Mouse (Mus musculus) mature B cell (primary cell): ENCODE results near the gene Smarcd2.

Experiments used
- in situ Hi-C: fragments of 300-500 bp; cut with MboI; formaldehyde crosslinking; loops from 2 replicates; pipeline ENCODE4 v1.14.3; 2019

The Smarcd2 gene

DNA sequence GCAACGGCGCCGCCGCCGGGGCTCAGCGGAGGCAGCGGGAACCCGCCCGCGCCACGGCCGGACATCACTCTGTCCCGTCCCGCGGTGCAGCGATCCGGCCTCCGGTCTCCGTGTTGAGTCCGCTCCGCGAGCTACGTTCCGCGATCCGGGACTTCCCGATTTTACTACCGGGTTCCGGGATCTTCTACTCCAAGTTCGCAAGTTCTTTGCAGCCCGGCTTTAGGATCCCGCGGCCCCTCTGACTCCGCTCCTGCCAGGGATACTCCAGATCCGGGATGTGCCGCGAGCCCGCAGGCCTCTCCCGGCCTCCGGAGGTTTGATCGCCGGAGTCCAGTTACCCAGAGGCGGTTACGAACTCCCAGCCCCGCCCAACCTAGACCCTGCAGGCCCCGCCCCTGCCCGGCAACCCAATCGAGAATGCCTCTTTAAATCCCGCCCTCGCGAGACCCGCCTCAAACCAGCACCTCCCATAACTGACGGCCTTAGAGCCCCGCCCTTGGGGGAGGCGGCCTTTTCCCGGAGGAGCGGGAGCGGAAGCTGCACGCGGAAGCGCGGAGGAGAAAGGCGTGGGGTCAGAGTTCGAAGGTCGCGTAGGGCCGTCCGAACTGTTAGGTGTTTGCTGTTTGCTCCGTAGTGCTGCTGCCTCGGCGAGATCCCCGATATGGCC lies at the start of gene Smarcd2:
TSS of gene Smarcd2 (minus strand) at position 329 of the 667 bp plus-strand sequence.
- in situ Hi-C loops: no loop called here

DNA sequence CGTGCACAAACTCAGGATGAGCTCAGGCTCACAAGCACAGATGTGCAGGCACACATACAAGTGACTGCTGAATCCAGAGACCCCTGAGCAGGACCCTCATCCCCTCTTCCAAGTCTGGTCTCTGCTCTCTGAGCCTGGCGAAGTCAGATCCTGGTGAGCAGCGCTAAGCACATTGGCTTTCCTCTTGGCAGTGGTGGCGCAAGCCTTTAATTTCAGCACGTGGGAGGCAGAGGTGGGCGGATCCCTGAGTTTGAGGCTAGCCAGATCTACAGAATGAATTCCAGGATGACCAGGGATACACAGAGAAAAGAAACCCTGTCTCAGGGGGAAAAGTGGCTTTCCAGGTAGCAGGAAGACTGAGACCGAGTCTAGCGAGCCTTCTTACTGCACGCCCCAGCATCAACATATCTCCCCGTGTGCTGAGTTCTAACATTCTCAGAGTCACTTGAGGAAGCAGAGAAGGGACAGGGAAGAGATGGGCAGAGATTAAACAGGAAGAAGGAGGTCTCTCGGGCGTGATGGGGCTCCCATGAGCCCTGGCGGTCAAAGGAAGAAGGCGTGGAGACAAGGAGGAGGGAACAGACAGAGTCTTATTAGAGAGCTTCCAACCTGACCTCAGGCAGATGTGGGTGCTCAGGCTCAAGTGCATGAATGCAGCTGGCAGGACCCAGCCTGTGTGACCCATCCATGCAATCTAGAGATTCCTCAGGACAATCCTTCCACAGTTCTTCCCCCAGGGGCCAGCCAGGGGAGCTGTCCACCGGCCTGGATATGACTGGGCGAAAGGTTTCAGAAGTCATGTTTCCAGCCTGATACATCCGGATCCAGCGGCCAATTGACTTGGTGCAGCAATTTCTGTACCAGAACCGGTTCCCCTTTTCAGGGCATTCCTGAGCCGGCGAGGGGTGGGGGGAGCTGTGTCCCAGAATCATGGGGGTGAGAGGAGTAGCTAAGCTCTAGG lies 45.9 kb upstream of the Smarcd2 start:
- in situ Hi-C loops: no loop called here

DNA sequence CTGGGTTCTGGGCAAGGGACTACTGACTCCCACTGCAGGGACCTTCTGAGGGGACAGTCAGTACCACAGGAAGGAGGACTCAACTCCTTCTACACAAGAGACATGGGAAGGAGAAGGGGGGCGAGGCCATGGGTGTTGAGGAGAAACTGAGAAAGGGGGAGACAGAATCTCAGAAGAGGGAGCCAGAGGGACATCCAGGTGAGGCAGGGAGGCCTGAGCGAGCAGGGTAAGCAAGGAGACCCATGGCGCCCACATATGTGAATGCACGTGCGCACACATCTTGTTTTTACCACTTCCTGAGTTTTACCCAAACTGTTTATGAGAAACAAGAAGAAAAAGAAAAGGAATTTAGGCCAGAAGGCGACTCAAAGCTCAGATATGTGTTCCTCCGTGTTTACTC lies 45.0 kb upstream of the Smarcd2 start:
- in situ Hi-C loops: no loop called here

GRCm38 (mm10) chr11:106316416-106316815 lies 43.6 kb upstream of the Smarcd2 start:
- in situ Hi-C loops: no loop called here

DNA sequence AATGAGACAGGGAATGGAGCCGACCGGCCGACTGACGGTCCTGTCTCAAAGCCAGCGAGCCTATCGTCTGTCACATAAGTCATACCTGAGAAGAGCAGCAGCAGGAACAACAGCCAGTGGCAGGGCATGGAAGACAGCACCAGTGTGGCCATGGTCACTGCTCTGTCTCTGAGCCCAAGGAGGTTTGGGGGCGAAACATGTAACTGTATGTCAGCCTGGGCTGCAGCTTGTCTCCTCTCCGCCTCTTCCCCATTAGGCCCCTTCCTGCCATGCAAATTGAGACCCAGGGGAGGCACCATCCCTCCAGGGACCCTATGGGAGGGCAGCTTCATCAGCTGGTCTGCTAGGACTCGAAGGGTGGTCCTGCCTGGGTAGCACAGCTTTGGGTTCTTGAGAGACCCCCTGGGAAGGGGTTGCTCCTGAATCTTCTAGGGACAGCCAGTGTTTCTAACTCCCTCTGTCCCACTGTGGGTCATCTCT lies 41.6 kb upstream of the Smarcd2 start, which contains the start of gene Cd79b:
TSS of gene Cd79b (minus strand) at position 430 of the 480 bp plus-strand sequence.
- in situ Hi-C loops: no loop called here

DNA sequence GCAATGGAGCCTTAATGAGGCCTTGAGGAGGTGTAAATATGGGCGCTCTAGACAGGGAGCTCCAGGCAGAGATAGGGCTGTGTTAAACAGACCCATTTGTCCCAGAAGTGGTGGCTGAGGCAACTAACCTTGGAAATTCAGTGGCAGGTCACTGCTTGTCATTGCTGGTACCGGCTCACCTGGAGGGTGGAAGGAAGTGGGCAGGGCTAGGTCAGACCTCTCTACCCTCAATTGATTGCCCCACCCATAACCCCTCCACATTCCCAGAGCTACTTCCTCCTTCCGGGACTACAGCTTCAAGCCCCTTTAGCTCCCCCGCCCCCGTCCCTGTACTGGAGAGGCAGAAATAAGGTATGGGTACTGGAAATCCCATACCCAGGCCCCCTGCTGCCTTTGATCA lies 40.8 kb upstream of the Smarcd2 start:
- in situ Hi-C loops: no loop called here

- in situ Hi-C loops: no loop called here
Measured at GRCm38 (mm10) chr11:106310123-106310522, 37.4 kb upstream of the Smarcd2 start.

DNA sequence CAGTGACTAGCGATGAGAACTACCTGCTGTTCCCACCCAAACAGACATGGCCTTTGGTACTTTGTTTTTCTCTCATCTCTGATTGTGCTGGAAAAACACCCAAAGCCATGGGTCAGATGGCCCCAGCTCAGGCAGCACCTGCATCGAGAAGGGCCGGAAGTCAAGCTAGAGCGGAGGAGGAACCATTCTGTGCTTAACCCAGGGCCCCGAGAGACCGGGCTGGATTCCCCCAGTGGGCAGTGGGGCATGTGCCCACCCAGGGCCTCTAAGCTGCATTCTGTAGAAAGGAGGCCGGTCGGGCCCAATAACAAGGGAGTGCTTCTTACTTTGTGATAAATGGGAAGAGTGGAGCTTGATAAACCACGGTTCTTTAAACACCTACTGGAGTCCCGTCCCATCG lies 35.4 kb upstream of the Smarcd2 start:
- in situ Hi-C loops: no loop called here

GRCm38 (mm10) chr11:106307432-106307831 lies 34.7 kb upstream of the Smarcd2 start:
- in situ Hi-C loops: no loop called here

- in situ Hi-C loops: no loop called here
Measured at GRCm38 (mm10) chr11:106306758-106307157, 34.0 kb upstream of the Smarcd2 start.

DNA sequence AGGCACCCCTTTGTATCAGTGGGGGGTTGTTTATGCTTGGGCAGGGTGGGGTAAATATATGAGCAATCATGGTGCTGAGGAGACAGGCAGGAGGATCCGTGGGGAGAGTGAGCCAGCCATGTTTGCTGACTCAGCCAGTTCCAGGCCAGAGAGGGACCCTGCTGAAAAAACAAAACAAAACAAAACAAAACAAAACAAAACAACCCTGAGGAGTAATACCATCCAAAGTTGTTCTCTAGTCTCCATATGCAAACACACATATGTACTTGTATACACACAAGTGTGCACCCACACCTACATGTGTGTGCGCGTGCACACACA lies 33.3 kb upstream of the Smarcd2 start:
- in situ Hi-C loops: no loop called here

- in situ Hi-C loops: no loop called here
Measured at GRCm38 (mm10) chr11:106305348-106306064, 32.7 kb upstream of the Smarcd2 start.

GRCm38 (mm10) chr11:106302634-106303033 lies 29.9 kb upstream of the Smarcd2 start:
- in situ Hi-C loops: no loop called here

DNA sequence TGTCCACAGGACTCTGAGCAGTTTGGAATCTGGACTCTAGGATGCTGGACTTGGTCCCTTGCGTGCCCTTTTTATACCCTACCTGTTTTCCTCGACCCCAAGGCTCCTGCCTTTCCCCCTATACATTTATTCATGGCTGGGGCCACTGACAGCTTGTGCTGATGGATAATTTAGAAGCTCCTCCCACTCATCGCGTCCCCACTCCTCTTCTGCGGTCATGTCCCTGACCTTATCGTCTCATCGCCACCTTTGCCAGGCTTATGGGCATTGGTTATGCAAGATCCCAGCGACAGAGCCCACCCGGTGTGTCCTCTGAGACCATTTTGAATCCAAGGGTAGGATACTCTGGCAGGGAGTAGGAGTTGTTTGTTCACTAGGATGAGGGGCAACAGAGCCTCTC lies 29.0 kb upstream of the Smarcd2 start, which contains the start of gene Gh:
TSS of gene Gh (minus strand) at position 101 of the 400 bp plus-strand sequence.
- in situ Hi-C loops: no loop called here

- in situ Hi-C loops: no loop called here
Measured at GRCm38 (mm10) chr11:106291861-106292260, 19.1 kb upstream of the Smarcd2 start.

GRCm38 (mm10) chr11:106290376-106290775 lies 17.6 kb upstream of the Smarcd2 start:
- in situ Hi-C loops: no loop called here

DNA sequence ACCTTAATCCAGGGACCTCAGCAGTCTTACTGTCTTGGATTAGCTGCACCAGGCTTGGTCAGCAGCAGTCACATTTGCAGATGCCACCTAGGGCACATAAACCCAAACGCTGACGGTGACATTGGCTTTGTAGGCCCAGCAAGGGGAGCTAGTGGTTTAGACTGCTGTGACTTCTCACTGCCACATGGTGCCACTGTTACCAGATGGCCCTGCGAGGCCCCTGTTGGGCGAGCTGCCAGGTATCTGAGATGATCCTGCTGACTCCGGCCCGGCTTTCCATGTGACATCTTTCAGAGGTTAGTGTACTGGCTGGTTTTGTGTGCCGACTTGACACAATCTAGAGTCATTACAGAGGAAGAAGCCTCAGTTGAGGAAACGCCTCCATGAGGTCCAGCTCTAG lies 16.6 kb upstream of the Smarcd2 start:
- in situ Hi-C loops: no loop called here

DNA sequence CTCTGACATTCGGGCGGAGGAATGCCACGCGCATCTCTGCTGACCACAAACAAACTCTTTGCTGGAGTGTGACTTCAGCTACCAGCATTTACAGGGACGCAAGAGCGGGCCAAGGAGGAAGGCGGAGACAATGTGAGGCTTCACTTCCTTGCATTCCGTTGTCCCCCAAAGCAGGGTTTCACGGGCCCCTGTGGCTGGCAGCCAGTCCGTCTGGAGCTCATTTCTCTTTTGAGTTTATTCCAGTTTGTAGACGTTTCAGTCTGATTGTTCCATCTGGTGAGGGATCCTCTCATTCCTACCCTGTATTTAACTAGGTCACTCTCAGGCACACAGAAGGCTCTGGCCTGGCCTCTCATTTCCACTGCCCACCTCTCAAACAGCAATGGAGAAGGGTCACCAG lies 14.2 kb upstream of the Smarcd2 start:
- in situ Hi-C loops: no loop called here

GRCm38 (mm10) chr11:106286206-106286605 lies 13.4 kb upstream of the Smarcd2 start:
- in situ Hi-C loops: no loop called here

DNA sequence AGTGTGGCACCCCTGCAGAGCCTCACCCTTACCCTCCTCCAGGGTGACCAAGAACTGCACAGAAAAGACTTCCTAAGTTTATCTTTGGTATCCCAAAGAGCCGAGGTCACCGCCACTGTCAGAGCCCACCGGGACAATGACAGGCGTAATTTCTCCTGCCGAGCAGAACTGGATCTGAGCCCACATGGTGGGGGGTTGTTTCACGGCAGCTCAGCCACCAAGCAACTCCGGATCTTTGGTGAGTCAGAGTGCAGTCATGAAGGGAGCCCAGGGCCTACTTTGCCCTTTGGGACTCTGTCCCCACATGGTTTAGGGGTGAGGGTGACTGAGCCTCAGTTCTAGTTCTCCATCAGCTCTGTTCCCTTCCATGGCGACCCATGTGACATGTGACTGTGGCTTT lies 11.4 kb upstream of the Smarcd2 start:
- in situ Hi-C loops: no loop called here

- in situ Hi-C loops: no loop called here
Measured at GRCm38 (mm10) chr11:106283371-106283770, 10.6 kb upstream of the Smarcd2 start.

DNA sequence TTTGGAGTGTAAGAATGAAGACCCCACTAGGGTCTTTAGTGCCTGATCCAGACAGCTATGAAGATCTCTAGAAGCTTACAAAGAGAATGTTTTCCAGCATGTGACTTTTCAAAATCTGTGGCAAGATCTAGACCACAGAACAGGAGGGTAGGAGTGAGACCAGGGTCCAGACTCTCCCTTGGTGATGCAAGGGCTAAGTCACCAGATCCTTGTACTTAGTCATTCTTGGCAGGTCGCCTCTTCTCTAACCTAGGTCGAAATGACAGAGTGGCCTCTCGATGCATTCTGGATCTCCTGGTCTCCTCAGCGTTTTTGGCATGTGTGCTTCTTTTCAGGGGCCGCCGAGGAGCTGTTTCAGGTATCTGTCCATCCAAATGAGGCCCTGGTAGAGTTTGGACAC lies 9.7 kb upstream of the Smarcd2 start:
- in situ Hi-C loops: no loop called here
